In the genomic region with DNA sequence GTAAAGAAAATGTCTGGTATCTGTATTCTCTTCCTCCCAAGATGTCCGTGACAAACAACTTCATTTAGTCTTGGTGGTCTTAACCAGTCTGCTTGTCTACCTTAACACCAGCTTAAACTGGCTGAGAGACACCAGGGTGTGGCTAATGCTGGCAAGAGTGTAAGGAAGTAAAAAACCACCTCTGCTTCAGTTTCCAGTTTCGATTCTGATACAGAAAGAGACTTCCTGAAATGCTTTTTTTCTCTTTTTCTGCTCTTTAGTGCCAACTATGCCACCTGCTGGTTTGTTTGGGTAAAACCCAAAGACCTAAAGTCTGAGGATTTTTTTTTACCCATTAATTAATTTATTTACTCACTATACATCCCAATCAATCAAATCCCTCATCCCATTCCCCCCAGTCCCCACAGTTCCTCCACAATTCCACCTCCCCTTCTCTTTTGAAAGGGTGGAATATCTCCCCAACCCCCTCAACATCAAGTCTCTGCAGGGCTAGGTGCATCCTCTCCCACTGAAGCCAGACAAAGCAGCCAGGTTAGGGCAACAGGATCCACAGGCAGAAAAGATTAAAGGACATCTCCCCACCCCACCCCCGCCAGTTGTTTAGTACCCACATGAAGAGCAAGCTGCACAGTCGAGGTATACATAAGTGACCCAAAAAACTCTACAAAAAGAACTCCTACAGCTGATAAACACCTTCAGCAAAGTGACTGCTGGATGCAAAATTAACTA, we compare ENCODE assay signal across 8 mouse cellular contexts. TPM values are rescaled to one million over a fixed set of nuclear protein-coding genes. Genes with fewer than 3 reads are reported as not detected.
DNase-seq lines count a peak whose midpoint lies in the region; ATAC-seq and TF ChIP-seq lines count a peak whose summit lies in the region.
"Not testable (repeated sequence)": the region's sequence is repeated elsewhere in the genome, so short reads cannot be mapped to it uniquely, and the experiment has no call there.

A gene (minus strand): TSS at position 233 of the 729 bp plus-strand sequence.

- not testable (repeated sequence) for ATAC-seq in lung, embryonic 15.5 days (ENCODE audit: borderline replicate concordance, extremely low read depth, low FRiP score, low TSS enrichment)

- 26% methylated on average over 4 of the region's 4 CpGs for WGBS in lung, embryonic 15.5 days
- WGBS in thymus, adult 2 months = 14% methylated on average over 4 of the region's 4 CpGs

- H3K9me3 ChIP-seq in lung, embryonic 15.5 days = not testable (repeated sequence)

- not testable (repeated sequence) for H3K9ac ChIP-seq in lung, embryonic 15.5 days

- H3K4me3 ChIP-seq in lung, embryonic 15.5 days = peak within 1 kb of the TSS; percentile 30
- not testable (repeated sequence) for H3K4me3 ChIP-seq in thymus, adult 2 months (ENCODE audit: control insufficient read depth, insufficient read depth, low read length)

- H3K4me2 ChIP-seq in lung, embryonic 15.5 days = peak within 1 kb of the TSS; percentile 45

- TF ChIP-seq CTCF in thymus, adult 2 months (IDR thresholded peaks at IDR 0.05; ENCODE audit: borderline replicate concordance, control insufficient read depth, extremely low read depth, insufficient read depth, low read length, poor library complexity) = not testable (repeated sequence)

- not testable (repeated sequence) for H3K27me3 ChIP-seq in lung, embryonic 15.5 days; thymus, adult 2 months (ENCODE audit: control insufficient read depth, insufficient read depth, low read length)

- H3K36me3 ChIP-seq in lung, embryonic 15.5 days; thymus, adult 2 months (ENCODE audit: control insufficient read depth, insufficient read depth, low read length): not testable (repeated sequence)

- not testable (repeated sequence) for TF ChIP-seq POLR2A in thymus, adult 2 months (IDR thresholded peaks at IDR 0.05; ENCODE audit: control insufficient read depth, extremely low read depth, insufficient read depth, low read length, poor library complexity)

- not testable (repeated sequence) for H3K4me1 ChIP-seq in lung, embryonic 15.5 days; thymus, adult 2 months (replicated peaks; ENCODE audit: control insufficient read depth, insufficient read depth, low read length)

- DNase-seq in MN1 (ENCODE audit: low spot score) = peak; percentile 28
- DNase-seq in cerebellum, adult 9-10 months = peak; percentile 18
- peak; percentile 31 to 43 for DNase-seq in gastrocnemius, adult 8-10 months (ENCODE audit: low spot score in 2 of 2)
- peak; percentile 37 for DNase-seq in hindlimb bud, embryonic 11.5 days (ENCODE audit: extremely low spot score, low read depth, low spot score)
- peak; percentile 24 to 73 for DNase-seq in layer of hippocampus, postnatal 14 days (ENCODE audit: low spot score in 2 of 2)
- peak; percentile 67 for DNase-seq in retina, embryonic 14.5 days (ENCODE audit: low spot score)
- DNase-seq in thymus, adult 2 months = peak; percentile 87

- not testable (repeated sequence) for H3K27ac ChIP-seq in lung, embryonic 15.5 days; thymus, adult 2 months (ENCODE audit: control insufficient read depth, insufficient read depth, low read length)

RNA-seq across cellular contexts. Expression of the gene that starts here (rescaled TPM):
- 1 to 10 TPM; 2.4 to 4.3 (median 3.4) TPM for total RNA-seq in gastrocnemius, adult 8-10 months (2022)
- total RNA-seq in layer of hippocampus, postnatal 14 days (2021) = 1 to 10 TPM; 2.7 to 4.7 TPM
- 6.2 and 6.7 TPM in 2 replicates for polyA plus RNA-seq in lung, embryonic 15.5 days (2015; fragmentation: Nextera tagmentation; extraction: Ambion mirVana)
- 3.0 and 4.2 TPM in 2 replicates for polyA plus RNA-seq in thymus, adult 2 months (2012; rRNA removed)

Comparison
In these comparisons a context has a peak if more than half of its experiments do, and no peak if none do; other contexts are left out.
1. DNase-seq: peak in every context shown above with its lines; median percentile 87 in thymus, adult 2 months; 67 in retina, embryonic 14.5 days; 48 in layer of hippocampus, postnatal 14 days; 37 in gastrocnemius, adult 8-10 months; 37 in hindlimb bud, embryonic 11.5 days; 28 in MN1; 18 in cerebellum, adult 9-10 months.